Mouse (Mus musculus) gastrocnemius, postnatal 36 days (tissue): ENCODE measurements at regions not wholly inside any gene's neighbourhood (a gene's known extent, or its start where the extent isn't known, plus 50 kb on each side); places are given as distances from the start of the nearest gene placed in this dataset.
A peak's percentile ranks its signal among the peaks of the same experiment; 100 is the strongest.

ENCODE experiments used
- DNase-seq, 2 experiments: peaks; one replicate each; pipeline ENCODE4 v3.0.0; 2022
- intact Hi-C: fragments of 180-260 bp; cut with DNase I; formaldehyde crosslinking; loops from one replicate; pipeline ENCODE4 v1.15.1; 2025

DNA sequence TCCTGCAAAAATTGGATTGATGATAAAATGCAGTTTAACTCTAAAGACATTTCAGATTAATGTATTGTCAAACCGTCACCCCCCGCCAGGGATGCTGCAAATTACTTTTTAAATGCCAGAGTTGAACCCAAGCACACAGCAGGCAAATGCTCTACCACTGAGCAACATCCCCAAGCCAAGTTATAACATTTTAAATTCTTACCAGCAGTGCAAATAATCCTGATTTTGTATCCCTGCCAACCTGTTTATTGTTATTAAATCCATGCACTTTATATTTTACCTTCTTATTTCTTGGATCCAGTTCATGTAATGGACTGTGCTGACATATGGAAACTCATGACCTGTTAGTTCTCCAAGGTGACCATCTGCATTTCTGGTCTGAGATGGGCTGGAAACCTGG, 161.3 kb downstream of the Plpp3 start:
- intact Hi-C loops, result loop anchor here (5.0 kb wide), 1 partner anchor 96 kb away; no protein-coding TSS in a partner anchor
- no peak for DNase-seq

DNA sequence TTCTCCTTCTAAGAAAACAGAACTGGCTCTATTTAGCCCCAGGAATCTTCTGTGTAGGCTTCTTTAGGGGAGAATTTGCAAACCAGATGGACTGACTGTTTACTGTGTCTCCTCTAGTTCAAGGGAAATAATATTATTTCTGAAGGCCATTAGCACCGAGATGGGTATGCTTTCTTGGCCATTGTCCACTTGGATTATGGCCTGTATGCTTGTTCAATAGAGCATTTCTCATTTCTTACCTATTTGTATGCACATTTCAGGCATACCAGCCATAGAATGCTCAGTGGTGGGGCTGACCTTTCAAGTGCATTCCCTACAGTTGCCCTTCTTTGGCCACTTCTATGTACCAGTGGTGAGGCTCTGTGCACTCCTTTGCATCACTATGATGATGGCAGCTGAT, 166.3 kb downstream of the Plpp3 start:
- intact Hi-C loops, result no loop called here

DNA sequence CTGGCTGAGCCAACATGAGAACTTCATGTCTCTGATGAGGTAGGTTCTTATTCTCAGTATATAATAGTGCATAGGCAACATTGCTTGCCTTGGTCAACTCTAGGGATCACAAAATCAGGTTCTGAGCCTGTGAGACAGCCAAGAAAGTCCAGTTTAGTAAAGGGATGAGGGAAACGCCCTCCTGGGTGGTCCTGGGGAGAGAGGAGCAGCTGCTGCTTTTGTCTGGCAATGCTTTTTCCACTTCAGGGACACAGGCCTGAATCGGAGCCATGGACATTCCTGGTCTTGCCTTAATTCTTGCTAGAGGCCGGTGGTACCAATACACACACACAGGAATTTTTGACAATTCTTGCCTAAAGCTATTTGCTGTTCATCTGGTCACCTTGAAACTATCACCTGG, 169.8 kb downstream of the Plpp3 start:
- no peak for DNase-seq
- intact Hi-C loops, result no loop called here

More for the DNA sequence above, 166.3 kb downstream of the Plpp3 start:
- no peak for DNase-seq

DNA sequence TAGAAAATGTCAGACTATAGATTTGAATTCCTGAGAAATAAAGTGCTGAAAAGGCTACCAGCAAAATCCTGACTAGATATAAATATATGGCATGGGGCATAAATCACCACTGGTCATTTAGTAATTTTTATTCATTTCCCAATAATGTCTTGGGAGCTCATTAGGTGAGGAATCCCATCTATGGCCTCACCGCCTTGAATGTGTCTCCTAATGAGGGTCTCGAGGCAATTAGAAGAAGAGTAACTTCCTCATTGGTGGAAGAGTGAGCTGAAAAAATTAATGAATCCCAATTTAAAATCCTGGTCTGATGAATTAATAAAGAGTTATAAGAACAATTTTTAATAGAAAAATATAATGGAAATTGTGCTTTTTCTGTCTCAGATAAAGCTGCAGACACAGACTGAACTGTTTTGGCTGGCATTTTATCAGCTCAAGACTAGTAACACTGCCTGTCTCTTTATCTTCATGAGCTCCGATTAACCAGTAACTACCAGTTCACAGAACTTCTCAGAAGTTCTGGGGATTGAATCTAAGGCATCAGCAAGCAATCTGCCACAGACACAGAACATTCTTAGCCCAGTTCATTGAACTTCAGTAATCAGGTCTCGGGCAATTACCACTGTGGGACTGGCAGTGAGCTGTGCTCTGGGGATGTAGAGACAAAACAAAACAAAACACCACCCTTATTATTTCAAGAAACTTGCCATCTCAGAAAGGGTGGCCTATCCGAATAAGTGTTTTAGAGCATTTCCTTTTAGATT, 170.7 kb downstream of the Plpp3 start:
- intact Hi-C loops, result no loop called here
- DNase-seq, result no peak

DNA sequence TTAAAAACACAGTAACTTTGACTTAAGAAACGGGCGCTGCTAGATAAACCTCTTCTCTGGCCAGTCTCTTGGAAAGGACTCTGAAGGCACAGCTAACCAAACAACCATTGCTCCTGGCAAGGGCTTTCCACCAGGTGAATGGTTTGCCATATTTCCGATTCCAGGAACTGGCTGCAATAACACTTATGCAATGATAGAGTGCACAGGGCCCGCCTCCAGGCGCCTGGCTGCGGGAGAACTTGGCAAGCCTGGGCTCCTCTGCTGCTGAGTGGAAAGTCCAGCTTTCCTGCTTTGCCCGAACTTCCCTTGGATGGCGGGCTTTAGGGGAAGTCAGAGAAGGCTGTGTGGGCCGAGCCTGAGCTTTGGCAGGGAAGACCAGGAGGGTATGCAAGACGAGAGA, 171.6 kb downstream of the Plpp3 start:
- DNase-seq, result peak; percentile 81
- intact Hi-C loops, result no loop called here

DNA sequence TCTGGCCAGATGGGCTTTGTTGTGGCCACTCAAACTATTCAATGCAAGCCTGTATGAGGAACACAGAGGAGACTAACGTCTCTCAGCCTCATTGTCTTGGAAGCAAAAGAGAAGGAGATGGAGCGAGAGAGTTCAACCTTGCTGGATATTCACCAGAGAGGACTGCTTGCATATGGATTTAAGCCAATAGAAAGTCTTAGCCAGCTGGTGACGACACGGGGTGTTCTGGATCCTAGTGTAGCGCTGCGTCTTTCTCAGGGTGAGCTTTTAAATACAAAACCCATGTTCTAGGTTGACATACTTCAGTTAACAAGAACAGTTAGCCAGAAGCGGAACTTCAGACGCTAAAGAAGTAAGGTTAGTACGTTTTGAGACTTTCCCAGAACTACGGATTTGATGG, 174.9 kb downstream of the Plpp3 start:
- intact Hi-C loops, result no loop called here

DNA sequence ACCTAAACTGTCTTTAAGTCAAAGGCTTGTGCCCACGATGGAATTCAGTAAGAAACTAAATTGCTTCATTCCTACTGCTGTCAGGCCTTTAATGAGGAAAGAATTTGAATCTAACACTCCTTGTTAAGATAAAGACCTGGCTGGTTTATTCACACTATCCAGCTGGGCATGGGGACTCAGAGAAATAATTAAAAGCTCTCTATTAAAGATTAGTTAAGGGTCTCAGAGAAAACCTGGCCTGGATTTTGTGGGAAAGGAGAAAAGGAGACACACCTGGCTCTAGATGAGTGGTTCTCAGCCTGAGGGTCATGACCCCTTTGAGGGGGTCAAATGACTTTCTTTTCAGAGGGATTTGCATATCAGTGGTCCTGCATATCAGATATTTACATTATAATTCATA, 178.7 kb downstream of the Plpp3 start:
- intact Hi-C loops, result no loop called here

More for the DNA sequence above, 174.9 kb downstream of the Plpp3 start:
- no peak for DNase-seq

DNA sequence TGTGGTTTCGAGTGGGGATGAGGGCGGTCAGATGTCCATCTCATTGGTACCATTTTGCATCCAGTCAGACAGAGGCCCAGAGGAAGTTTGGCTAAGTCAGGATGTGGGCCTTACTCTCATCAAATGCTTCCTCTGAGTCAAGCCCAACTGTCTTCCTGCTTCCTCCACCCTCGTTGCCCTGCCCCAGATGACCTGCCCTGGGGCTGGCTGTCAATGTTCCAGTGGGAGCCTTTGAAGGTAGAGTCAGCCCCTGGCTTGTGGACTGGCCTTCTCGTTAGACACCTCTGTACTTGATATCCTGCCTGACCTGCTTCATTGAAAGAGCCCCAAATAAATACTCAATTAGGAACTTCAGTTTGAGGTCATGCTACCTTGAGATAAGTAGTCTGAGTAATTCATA, 179.4 kb downstream of the Plpp3 start:
- no peak for DNase-seq
- intact Hi-C loops, result no loop called here

More for the DNA sequence above, 178.7 kb downstream of the Plpp3 start:
- DNase-seq, result no peak

DNA sequence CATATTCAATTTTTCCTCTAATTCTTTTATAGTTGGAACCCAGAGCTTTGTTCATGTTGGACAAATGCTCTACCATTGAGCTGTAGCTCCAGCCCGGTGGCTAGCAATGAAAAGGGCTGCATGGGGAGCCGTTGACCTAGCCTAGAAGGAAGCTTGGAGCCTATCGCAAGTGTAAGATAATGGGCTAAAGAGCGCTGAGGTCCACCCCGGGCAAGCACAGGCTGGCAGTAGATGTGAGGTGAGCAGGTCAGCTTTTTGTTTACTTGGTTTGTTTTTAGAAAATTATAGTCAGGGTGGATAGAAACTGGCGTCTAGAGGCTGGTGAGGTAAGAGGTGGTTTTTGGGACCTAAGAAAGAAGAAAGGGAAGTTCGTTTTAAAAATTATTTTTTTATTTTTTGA, 181.0 kb downstream of the Plpp3 start:
- intact Hi-C loops, result no loop called here
- DNase-seq, result no peak

DNA sequence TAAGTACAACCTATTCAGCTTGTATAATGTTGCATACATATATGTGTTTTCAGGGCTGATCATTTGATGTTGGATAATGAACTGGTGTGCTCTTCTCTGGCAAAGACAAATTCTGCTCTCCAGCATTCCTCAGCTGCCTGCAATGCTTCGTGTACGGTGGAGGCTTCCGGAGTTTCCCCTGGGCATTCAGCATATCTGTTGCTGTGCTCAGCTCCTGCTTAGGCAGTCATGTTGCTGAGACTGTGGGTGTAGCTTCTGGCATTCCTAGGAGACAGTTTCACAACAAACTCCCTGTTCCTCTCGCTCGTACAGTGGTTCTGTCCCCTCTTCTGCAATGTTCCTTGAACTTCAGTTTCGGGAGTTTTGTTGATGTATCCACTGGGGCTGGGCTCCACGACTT, 181.7 kb downstream of the Plpp3 start:
- no peak for DNase-seq
- intact Hi-C loops, result no loop called here

DNA sequence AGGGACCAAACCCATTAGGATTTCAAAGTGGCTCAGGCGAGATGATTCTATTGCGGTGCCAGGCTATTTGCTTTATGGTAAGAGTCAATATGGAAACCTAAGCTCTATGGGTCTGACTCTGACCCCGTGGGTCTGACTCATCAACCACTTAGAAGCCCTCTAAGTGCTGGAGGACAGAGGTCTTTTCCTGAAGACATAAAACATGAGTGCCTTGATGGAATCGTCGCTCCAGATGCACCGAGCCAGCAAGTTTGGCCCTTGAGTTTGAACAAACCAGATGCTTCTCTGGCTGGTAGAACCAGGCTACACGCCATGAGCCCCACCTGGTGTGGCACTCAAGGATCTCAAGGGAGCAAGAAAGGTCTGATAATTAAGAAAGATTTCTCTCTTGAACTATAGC, 184.1 kb downstream of the Plpp3 start:
- no peak for DNase-seq
- intact Hi-C loops, result no loop called here

DNA sequence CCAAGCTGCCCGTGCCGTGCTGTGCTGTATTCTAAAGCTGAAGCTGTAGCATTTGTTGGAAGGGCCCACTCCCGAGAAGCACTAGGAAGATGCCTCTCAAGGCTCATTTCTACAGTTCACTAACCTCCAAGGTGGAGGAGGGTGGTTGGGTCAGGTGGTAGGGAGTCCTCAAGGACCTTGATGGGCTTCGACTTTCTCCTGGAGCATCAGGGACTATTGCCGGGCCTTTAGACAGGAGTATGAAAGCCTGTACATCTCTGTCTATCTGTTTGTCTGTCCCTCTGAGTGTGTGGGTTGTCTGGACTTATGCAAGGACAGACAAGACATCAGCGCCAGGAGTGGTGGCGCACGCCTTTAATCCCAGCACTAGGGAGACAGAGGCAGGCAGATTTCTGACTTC, 189.7 kb downstream of the Plpp3 start:
- DNase-seq, result no peak
- intact Hi-C loops, result no loop called here

DNA sequence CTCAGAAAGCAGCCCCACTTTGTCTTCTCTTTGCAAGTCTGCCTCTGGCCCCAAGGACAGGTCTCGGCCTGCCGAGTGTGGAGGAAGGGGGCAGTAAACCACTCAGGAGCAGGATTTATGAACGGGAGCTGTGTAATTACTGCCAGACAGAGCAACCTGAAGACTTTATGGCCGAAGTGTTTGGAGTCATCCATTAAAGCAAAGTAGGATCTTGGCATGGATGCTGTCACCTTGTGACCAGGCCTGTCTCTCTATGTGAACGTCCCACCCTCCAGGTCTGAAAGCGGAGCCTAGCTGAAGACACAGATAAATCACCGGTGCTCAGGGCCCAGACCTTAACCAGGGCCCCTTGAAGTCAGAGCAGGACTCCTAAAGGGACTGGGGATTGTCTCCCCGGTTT, 190.8 kb downstream of the Plpp3 start:
- intact Hi-C loops, result no loop called here
- DNase-seq, result no peak

DNA sequence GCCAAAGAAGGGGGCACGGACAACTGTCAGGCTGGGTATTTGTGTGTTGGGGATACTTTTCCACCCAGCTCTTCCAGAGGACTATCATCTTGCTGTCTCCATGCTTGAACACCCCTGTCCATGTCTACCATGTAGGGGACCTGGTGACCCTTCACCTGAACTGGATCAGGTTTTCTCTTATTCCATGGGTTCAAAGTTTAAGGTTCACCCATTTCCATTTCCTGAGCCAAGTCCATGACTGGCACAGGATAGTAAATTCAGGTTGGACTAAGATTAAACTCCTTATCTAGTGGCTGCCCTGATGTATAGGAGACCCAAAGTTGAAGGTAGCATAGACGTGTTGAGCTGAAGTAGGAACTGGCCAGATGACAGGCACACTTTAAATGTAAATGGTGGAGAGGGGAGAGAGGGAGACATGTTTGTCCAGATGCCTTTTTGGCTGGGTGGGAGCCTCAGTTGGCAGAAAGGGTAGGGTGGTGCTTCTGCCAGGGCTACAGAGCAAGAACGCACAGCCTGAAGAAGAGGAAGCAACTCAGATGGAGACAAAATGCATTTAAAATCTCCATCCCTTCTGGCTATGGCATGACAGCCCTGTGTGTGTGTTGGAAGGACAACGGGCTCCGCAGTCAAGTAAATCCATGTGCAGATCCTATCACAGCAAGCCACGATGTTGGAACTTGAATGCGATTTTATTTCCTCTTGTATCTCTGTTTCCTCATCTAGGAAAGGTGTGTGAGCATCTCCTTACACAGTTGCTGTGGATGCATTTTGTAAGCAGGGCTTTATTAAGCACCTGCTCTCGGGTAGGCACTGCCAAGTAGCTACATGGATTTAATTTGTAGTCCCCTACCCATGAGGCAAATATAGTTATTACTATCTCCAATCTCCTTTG, 192.4 kb downstream of the Plpp3 start:
- intact Hi-C loops, result no loop called here
- DNase-seq, result no peak

DNA sequence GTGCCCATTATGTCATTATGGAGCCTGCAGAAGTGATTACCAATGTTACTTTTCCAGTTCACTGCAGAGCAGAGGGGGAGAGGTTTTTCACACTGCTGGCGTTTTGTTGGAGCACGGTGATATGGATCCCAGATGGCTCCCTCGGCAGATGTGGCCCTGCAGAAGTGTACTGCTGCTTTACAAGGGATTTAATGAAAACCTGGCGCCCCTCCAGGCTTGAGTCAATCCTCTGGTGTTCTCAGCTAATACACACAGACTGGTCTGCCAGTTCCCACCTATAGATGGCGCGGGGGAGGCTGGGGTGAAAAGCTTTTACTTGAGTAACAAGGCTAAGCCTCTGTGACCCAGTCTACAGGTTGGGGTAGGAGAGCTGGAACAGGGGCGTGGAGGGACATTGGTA, 195.2 kb downstream of the Plpp3 start:
- intact Hi-C loops, result no loop called here
- peak; percentile 43 to 48 for DNase-seq

DNA sequence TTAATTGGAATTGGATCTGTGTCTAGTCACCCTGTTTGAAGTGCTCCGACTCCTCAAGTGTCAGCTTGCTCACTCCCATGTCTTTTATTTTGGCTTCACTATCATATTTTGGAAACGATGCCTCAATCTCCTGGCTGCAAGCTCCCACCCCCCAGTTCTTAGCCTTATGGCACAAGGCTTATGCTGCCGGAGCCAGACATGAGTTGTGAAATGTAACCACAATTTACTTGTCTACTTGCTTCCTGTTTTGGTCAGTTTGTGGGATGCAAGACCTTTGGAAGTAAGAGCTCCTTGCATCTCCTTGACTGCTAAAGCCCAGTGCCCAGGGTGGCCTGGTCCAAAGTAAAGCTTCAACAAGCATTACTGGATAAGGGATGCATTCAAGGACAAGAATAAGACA, 195.8 kb downstream of the Plpp3 start:
- no peak for DNase-seq
- intact Hi-C loops, result no loop called here

DNA sequence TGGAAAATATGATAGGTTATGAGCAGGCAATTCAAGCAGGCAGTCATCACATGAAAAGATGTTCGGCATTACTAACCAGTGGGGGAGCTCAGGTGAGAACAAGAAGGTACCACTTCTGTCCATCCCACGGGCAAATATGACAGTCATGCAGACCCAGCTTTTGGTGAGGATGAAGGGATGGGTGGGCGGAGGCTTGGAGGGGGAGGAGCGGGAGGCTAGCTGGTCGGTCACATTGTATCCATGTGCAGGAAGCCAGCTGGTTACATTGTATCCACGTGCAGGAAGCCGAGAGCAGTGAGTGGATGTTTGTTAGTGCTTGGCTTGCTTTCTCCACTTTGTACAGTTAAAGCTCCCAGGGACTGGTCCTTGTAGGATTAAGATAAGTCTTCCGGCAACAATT, 196.9 kb downstream of the Plpp3 start:
- intact Hi-C loops, result no loop called here
- DNase-seq, result no peak

DNA sequence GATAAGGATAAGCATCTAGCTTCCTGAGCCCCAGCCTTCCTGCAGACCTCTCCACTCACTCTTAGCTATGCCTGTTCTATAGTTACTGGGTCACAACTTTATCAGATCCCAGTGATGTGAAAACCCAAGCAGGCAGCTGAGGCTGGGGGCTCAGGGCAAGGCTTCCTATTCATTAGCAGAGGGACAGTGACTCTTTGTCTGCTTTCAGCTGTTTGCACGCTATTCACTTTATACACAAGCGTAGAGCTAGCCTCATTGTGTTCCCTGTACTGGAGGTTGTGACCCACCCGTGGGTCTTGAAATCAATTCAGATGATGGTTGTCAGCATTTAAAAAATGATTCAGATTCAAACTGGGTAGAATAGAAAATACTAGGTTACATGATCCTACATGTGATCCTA, 199.5 kb downstream of the Plpp3 start:
- intact Hi-C loops, result no loop called here
- DNase-seq, result no peak

DNA sequence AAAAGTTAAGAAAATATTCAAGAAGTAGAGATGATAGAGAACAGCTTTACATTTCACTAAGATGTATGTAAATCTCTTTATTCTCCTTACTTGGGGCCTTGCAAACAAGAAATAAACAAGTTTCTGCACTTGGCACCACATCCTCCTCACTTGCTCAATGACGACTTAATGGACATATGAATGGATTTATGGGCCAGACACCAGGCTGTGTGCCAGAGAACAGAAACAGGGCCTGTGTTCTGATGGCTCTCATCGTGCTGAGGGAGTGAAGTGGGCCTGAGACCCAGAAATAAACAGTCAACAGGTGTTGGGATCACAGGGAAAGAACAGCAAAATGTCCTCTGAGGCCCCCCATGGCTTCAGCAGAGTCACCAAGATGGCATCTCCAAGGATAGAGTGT, 201.6 kb downstream of the Plpp3 start:
- intact Hi-C loops, result no loop called here
- no peak for DNase-seq

DNA sequence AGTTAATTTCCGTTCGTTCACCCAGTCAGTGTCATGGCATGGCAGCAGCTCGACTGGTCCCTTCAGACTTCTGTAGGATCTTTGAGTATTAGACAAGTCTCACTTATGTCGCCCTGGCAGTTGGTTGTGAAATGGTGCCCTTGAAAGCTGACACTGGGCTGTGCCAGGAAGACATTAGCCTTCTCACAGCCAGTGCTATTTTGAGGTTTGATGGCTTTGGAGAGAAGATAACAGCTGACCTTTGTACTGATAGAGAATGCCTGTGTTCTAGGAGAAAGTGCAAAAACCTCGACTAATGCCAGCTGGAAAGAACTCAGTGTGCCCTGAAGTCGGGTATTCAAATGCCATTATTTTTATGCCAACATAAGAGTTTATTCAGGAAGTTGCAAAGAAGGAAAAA, 207.3 kb downstream of the Plpp3 start:
- intact Hi-C loops, result no loop called here
- no peak for DNase-seq

DNA sequence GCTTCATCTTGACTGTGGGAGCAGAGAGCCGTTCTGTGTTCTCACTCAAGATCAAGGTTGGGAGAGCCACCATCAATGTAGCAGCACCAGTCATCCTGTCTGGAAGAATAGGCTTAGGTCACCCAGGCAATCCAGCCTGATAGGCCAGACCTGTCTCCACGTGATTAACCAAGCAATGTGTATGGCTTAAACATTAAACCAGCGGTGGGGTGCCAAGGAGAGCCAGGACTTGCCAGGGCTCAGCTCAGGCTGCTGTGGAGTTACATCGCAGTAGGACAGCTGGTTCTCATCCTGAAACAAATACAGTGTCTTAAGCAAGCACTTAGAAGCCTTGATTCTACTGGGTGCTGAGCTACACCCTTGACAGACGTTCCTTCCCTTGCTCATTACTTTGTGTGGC, 207.9 kb downstream of the Plpp3 start:
- no peak for DNase-seq
- intact Hi-C loops, result no loop called here

DNA sequence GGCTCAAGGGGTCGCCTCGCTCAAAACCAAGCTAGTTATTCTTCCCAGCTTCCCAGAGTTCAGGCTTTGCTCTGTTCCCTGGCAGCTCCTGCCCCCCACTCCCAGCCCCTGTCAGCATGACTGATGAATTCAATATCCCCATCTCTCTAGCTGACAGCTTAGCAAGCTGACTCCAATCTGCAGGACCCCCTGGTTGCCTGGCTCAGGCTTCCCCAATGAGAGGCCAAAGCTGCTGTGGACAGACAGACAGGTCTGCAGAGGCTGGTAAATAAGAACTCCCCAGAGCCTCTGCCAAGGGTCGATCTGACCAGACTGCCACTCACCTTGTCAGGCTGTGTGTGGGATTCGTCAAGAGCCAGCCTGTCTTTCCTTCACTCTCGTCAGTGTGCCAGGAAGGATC, 219.4 kb downstream of the Plpp3 start:
- no peak for DNase-seq
- intact Hi-C loops, result no loop called here
